Mouse (Mus musculus): ENCODE results near the gene Ier3. TPM values are rescaled to one million over a fixed set of nuclear protein-coding genes. Genes with fewer than 3 reads are reported as not detected.

Ier3 gene
- polyA plus RNA-seq, 1 experiment from 2014 or later = 7.5 TPM

DNA sequence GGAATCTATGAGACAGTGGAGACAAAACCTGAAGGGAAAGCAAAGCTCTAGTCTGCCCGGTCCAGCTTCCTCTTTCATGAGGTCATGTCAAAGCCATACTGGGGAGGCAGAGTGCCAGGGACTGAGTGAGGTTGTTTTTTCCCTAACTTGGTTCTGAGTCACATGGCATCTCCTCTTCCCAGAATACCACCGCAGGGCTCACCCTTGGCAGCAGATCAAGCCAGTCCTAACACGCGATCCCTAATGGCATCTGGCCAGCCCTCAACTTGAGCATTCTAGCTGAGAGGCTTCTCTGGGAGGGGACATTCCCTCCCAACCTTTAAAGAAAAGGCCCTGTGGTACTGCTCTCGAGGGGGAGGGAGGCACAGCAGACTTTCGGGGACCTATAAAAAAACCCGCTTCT, 8.2 kb upstream of the Ier3 start:
- H3K27ac ChIP-seq (replicated peaks) = no peak overlapping the region
- no peak overlapping the region for H3K4me3 ChIP-seq
- H3K9me3 ChIP-seq = no peaks in the 10 kb centered on the region
- peaks cover 5% of the 10 kb centered on the region; the same call in 1 of the 2 replicates for H3K4me1 ChIP-seq
- WGBS = 80% methylated on average over 7 of the region's 7 CpGs
- no peaks in the 10 kb centered on the region for H3K36me3 ChIP-seq
- H3K4me2 ChIP-seq (replicated peaks) = no peak overlapping the region
- no peak for ATAC-seq (ENCODE audit: low FRiP score, low read depth)
- no peaks in the 10 kb centered on the region for H3K27me3 ChIP-seq
- no peak overlapping the region for H3K9ac ChIP-seq (replicated peaks)

GRCm38 (mm10) chr17:35813653-35814052, 7.8 kb upstream of the Ier3 start:
- Histone ChIP-seq H3K9me3 (no peaks in the 10 kb centered on the region), H3K27ac (replicated peaks) (no peak overlapping the region), H3K4me3 (no peak overlapping the region), H3K27me3 (no peaks in the 10 kb centered on the region), H3K4me1 (peaks cover 5% of the 10 kb centered on the region; the same call in 1 of the 2 replicates), H3K4me2 (replicated peaks) (no peak overlapping the region), H3K9ac (replicated peaks) (no peak overlapping the region), H3K36me3 (no peaks in the 10 kb centered on the region)
- no peak for ATAC-seq (ENCODE audit: low FRiP score, low read depth)
- WGBS = 83% methylated on average over 7 of the region's 7 CpGs

GRCm38 (mm10) chr17:35814678-35815077, 6.8 kb upstream of the Ier3 start:
- Histone ChIP-seq H3K9me3 (no peaks in the 10 kb centered on the region), H3K9ac (replicated peaks) (no peak overlapping the region), H3K27me3 (peaks cover 8% of the 10 kb centered on the region), H3K4me2 (replicated peaks) (no peak overlapping the region), H3K36me3 (no peaks in the 10 kb centered on the region), H3K4me1 (peaks cover 5% of the 10 kb centered on the region; the same call in 1 of the 2 replicates), H3K4me3 (no peak overlapping the region), H3K27ac (replicated peaks) (no peak overlapping the region)
- WGBS = 73% methylated on average over 6 of the region's 6 CpGs
- no peak for ATAC-seq (ENCODE audit: low FRiP score, low read depth)

GRCm38 (mm10) chr17:35815836-35816235, 5.6 kb upstream of the Ier3 start:
- Histone ChIP-seq H3K4me2 (replicated peaks) (no peak overlapping the region), H3K27me3 (peaks cover 18% of the 10 kb centered on the region), H3K9ac (replicated peaks) (no peak overlapping the region), H3K4me1 (peaks cover 5% of the 10 kb centered on the region; the same call in 1 of the 2 replicates), H3K36me3 (no peaks in the 10 kb centered on the region), H3K4me3 (no peak overlapping the region), H3K27ac (replicated peaks) (no peak overlapping the region), H3K9me3 (no peaks in the 10 kb centered on the region)
- no peak for ATAC-seq (ENCODE audit: low FRiP score, low read depth)
- 73% methylated on average over 7 of the region's 7 CpGs for WGBS

DNA sequence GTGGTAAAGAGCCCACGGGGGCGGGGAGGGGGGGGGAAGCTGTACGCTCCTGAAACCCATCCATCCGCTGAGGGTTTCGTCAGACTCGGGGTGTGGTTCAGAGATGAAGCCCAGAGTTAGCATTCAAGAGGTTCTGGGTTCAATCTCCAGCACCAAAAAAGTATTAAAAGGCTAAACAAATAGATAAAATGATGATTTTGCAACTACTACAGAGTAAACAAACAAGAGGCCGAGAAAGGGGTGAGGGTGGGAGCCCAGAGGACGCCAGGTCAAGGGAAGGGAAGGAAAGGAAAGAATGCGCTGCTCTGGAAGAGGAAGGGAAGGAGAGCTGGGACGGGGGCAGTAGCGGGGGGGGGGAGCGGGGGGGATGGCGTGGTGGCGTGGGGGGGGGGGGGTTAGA, 4.8 kb upstream of the Ier3 start:
- H3K9ac ChIP-seq (replicated peaks) = no peak overlapping the region
- no peak overlapping the region for H3K4me3 ChIP-seq
- ATAC-seq (ENCODE audit: low FRiP score, low read depth) = no peak
- 44% methylated on average over 9 of the region's 14 CpGs for WGBS
- peaks cover 27% of the 10 kb centered on the region for H3K27me3 ChIP-seq
- no peaks in the 10 kb centered on the region for H3K9me3 ChIP-seq
- peaks cover 13% of the 10 kb centered on the region for H3K4me1 ChIP-seq
- no peak overlapping the region for H3K4me2 ChIP-seq (replicated peaks)
- H3K36me3 ChIP-seq = no peaks in the 10 kb centered on the region
- H3K27ac ChIP-seq (replicated peaks) = no peak overlapping the region

GRCm38 (mm10) chr17:35817226-35817625, 4.3 kb upstream of the Ier3 start:
- no peaks in the 10 kb centered on the region for H3K36me3 ChIP-seq
- no peak overlapping the region for H3K27ac ChIP-seq (replicated peaks)
- H3K9ac ChIP-seq (replicated peaks) = no peak overlapping the region
- peaks cover 18% of the 10 kb centered on the region for H3K4me1 ChIP-seq
- H3K4me2 ChIP-seq (replicated peaks) = no peak overlapping the region
- no peak for ATAC-seq (ENCODE audit: low FRiP score, low read depth)
- no peaks in the 10 kb centered on the region for H3K9me3 ChIP-seq
- H3K27me3 ChIP-seq = peaks cover 32% of the 10 kb centered on the region
- H3K4me3 ChIP-seq = no peak overlapping the region
- WGBS = 49% methylated on average over 10 of the region's 10 CpGs

DNA sequence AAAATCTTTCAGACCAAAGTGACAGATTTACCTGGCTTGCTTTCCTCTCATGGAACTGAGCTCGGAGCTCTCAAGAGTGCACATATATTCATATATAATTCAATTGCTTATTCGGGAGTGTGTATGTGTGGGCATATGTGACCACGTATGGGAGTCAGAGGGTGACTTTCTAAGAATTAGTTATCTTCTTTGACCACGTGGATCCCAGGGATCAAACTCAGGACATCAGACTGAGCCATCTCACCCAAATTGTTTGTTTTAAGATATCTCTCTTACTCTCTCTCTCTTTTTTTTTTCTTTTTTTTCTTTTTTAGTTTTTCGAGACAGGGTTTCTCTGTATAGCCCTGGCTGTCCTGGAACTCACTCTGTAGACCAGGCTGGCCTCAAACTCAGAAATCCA, 1.4 kb upstream of the Ier3 start:
- peaks cover 33% of the 10 kb centered on the region for H3K27me3 ChIP-seq

DNA sequence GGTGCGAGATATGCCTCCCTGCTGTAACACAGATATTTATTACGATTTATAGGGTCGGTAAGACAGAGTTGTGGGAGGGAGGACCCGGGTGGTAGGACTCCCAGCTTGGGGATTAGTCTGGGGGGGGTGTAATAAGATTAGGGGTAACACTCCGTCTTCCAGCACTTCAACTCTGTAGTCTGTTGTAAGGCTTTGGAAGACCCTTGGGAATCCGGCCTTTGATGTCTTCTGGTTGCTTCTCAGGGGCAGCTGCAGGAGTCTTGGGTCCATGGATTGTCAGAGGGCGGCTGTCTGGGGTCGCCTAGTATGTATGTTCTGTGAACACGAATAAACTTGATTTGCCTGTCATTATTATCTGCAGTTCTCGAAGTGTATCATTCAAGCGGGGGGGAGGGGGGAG, 1.1 kb downstream of the Ier3 start:
- Histone ChIP-seq H3K4me3 (peak overlapping the region; percentile 72), H3K36me3 (peaks cover 27% of the 10 kb centered on the region), H3K9me3 (no peaks in the 10 kb centered on the region), H3K27ac (replicated peaks) (peak overlapping the region; percentile 82), H3K9ac (replicated peaks) (peak overlapping the region; percentile 69), H3K27me3 (peaks cover 33% of the 10 kb centered on the region), H3K4me1 (peaks cover 32% of the 10 kb centered on the region), H3K4me2 (replicated peaks) (peak overlapping the region; percentile 87)
- ATAC-seq (ENCODE audit: low FRiP score, low read depth) = no peak; the same call in none of the 2 replicates
- 2% methylated on average over 11 of the region's 11 CpGs for WGBS

More for the DNA sequence above, 1.4 kb upstream of the Ier3 start:
- no peaks in the 10 kb centered on the region for H3K9me3 ChIP-seq
- 86% methylated on average over 5 of the region's 5 CpGs for WGBS
- H3K4me1 ChIP-seq = peaks cover 37% of the 10 kb centered on the region
- ATAC-seq (ENCODE audit: low FRiP score, low read depth) = no peak
- no peak overlapping the region for H3K9ac ChIP-seq (replicated peaks)
- peaks cover 4% of the 10 kb centered on the region; the same call in 1 of the 2 replicates for H3K36me3 ChIP-seq
- H3K27ac ChIP-seq (replicated peaks) = no peak overlapping the region
- H3K4me3 ChIP-seq = no peak overlapping the region
- no peak overlapping the region for H3K4me2 ChIP-seq (replicated peaks)

DNA sequence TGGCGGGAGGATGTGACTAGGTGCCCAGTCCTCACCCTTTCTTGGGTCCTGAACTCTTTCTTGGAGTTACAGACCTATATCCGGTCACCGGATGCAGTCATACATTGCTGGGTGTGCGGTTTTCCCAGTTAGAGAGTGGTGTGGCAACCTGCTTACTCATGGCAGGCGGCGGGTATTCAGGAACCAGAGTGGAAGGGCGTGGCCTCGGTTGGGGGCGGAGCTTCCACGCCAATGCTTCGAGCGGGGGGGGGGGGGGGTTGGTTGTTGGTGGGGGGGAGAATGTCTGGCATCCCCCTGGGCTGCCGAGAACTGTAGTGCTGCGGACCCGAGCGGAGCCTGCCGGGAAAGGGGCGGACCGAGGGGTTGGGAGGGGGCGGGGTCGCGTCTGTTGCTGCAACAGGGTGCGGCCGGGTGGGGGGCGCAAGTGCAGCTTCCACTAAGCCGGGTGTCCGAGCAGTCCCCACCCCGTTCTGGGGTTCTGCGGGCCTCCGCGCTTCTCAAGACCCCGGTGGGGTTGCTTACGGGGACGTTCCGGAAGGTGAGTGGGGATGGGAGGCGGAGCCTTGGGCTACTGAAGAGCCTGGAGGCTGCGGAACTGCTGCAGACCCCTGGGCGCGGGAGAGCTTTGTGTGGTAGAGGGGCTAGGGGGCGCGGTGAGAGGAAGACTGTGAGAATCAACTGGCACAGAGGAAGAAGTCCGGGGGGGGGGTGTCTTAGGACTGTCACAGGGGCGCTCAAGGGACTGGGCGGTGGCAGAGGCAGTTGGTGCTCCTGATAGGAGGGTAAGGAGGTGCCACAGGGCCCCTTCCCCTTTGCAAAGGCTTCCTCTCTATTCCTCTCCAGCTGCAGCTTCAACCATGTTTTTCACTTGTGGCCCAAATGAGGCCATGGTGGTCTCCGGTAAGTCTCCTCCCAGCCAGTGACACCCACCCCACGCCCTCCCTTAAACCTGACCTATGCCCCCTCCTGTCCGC, 1.8 kb downstream of the Ier3 start, which contains the start of gene Flot1:
Gene Flot1, plus strand, starts transcription at position 267 of the 974 bp plus-strand sequence.
- ATAC-seq (ENCODE audit: low FRiP score, low read depth) = peak; percentile 88
- Histone ChIP-seq H3K27ac (replicated peaks) (peak within 1 kb of the TSS; percentile 82), H3K4me2 (replicated peaks) (peak within 1 kb of the TSS; percentile 87), H3K36me3 (peaks cover 33% of the 10 kb centered on the region), H3K9me3 (no peaks in the 10 kb centered on the region), H3K9ac (replicated peaks) (peak within 1 kb of the TSS; percentile 69), H3K4me1 (peaks cover 32% of the 10 kb centered on the region), H3K4me3 (peak within 1 kb of the TSS; percentile 72), H3K27me3 (peaks cover 33% of the 10 kb centered on the region)
- under 1% methylated on average over 39 of the region's 47 CpGs for whole genome bisulfite sequencing

- peaks cover 36% of the 10 kb centered on the region for H3K36me3 ChIP-seq
- 65% methylated on average over 7 of the region's 7 CpGs for WGBS
- H3K4me1 ChIP-seq = peaks cover 32% of the 10 kb centered on the region
- peak overlapping the region; percentile 72 for H3K4me3 ChIP-seq
- no peak for ATAC-seq (ENCODE audit: low FRiP score, low read depth)
- H3K4me2 ChIP-seq (replicated peaks) = peak overlapping the region; percentile 87; the same call in 1 of the 2 replicates
- no peaks in the 10 kb centered on the region for H3K9me3 ChIP-seq
- H3K27me3 ChIP-seq = peaks cover 28% of the 10 kb centered on the region
- peak overlapping the region; percentile 69; the same call in 1 of the 2 replicates for H3K9ac ChIP-seq (replicated peaks)
- H3K27ac ChIP-seq (replicated peaks) = no peak overlapping the region
Observed at GRCm38 (mm10) chr17:35824402-35824801, 2.9 kb downstream of the Ier3 start.

DNA sequence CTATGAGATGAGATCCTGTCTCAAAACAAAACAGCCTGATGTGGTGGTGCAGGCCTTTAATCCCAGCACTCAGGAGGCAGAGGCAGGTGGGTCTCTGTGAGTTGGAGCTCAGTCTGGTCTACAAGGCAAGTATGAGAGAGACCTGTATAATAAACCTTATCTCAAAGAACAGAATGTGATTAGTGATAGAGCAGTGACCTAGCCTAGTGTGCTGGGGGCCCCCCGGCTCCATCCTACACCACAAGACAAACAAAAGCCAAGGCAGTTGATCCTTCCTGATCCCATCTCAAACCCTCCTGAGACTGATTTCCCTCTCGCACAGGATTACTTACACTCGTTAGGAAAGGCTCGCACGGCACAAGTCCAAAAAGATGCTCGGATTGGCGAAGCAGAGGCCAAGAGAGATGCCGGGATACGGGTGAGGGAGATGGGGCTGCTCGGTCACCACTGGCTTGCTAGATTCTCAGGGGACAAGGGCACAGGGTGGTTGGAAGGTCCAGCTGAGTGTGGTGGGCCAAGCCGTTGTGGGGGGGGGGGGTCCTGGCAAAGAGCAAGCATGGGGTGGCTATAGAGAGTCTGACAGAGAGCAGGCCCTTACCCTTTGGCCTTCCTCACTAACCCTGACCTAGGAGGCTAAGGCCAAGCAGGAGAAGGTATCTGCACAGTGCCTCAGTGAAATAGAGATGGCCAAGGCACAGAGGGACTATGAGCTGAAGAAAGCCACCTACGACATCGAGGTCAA, 3.8 kb downstream of the Ier3 start:
- Histone ChIP-seq H3K9ac (replicated peaks) (no peak overlapping the region), H3K4me1 (peaks cover 40% of the 10 kb centered on the region), H3K27me3 (peaks cover 21% of the 10 kb centered on the region), H3K36me3 (peaks cover 38% of the 10 kb centered on the region), H3K27ac (replicated peaks) (no peak overlapping the region), H3K9me3 (no peaks in the 10 kb centered on the region), H3K4me3 (no peak overlapping the region), H3K4me2 (replicated peaks) (no peak overlapping the region)
- 92% methylated on average over 13 of the region's 13 CpGs for WGBS
- ATAC-seq (ENCODE audit: low FRiP score, low read depth) = no peak

DNA sequence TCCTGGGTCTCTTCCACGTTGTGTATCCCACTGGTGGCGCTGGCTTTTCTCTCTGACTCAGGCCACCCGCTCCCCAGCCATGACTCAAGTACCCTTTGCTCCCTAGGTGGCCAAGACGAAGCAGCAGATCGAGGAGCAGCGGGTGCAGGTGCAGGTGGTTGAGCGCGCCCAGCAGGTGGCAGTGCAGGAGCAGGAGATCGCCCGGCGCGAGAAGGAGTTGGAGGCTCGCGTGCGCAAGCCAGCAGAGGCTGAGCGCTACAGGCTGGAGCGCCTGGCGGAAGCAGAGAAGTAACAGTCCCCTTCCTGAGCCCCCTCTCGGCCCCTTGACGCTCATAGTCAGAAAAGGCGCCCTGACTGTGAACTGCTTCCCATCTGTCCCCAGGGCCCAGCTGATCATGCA, 8.3 kb downstream of the Ier3 start:
- Histone ChIP-seq H3K27me3 (no peaks in the 10 kb centered on the region), H3K9ac (replicated peaks) (no peak overlapping the region), H3K4me1 (peaks cover 26% of the 10 kb centered on the region), H3K4me3 (no peak overlapping the region), H3K27ac (replicated peaks) (no peak overlapping the region), H3K9me3 (no peaks in the 10 kb centered on the region), H3K4me2 (replicated peaks) (peak overlapping the region; percentile 16; the same call in 1 of the 2 replicates), H3K36me3 (peaks cover 68% of the 10 kb centered on the region)
- ATAC-seq (ENCODE audit: low FRiP score, low read depth) = peak; percentile 75
- 2% methylated on average over 21 of the region's 21 CpGs for WGBS
